Mouse (Mus musculus) heart, postnatal 36 days (tissue): ENCODE measurements around the gene Ttyh1. TPM values are rescaled to one million over a fixed set of nuclear protein-coding genes. Genes with fewer than 3 reads are reported as not detected.

Experiments
- DNase-seq, 2 experiments: peaks; one replicate each; pipeline ENCODE4 v3.0.0; 2021 to 2022
- intact Hi-C: fragments of 180-260 bp; cut with DNase I; formaldehyde crosslinking; loops from one replicate; pipeline ENCODE4 v1.15.1; 2025
- total RNA-seq, 2 experiments: library from RNA; stranded (reverse); gene quantifications; 2 replicates each; pipeline ENCODE4 v1.2.3; 2021

Gene Ttyh1
- total RNA-seq, 2 experiments from 2014 or later = 0.89 to 2.6 TPM

GRCm38 (mm10) chr7:4122076-4122768 is 3.0 kb downstream of the Ttyh1 start:
- intact Hi-C loops = no loop called here
- DNase-seq = no peak

- intact Hi-C loops = no loop called here
- DNase-seq = no peak
These were observed 3.6 kb downstream of the Ttyh1 start for GRCm38 (mm10) chr7:4122783-4123182.

DNA sequence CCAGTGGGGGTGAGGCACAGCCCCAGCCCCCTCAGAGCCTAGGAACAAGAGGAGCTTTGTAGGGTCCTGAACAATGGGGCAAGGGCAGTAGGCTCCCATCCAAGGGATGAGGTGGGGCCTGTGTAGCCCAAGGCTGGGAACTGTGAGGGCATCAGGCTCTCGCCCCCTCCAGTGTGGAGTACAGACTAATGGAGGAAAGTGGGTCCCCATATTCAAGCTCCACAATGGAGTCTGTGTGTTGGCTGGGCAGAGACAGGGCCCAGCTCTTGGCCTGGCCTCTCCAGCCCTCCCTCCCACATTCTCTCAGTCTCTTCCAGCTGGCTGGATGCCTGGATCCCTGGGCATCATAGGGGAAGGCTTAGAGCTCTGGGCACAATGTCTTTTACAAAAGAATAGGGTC is 4.5 kb downstream of the Ttyh1 start:
- intact Hi-C loops = no loop called here
- DNase-seq = peak in 1 of 2 experiments; percentile 45

DNA sequence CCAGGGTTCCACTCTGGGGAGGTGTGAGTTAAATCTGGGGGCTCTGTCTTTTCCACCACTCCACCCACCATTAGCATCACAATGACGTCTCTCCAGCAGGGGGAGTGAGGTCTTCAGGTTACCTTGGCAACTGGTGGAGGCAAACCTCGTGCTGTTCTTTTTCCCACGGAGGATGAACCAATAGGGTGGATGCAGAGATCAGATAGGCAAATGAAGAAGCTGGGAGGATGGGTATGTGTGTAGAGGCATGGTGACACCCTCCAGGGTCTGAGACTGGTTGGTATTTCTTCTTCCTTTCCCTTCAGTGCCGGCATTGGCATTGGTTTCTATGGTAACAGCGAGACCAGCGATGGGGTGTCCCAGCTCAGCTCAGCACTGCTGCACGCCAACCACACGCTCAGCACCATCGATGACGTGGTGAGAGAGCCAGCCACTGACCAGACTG is 5.1 kb downstream of the Ttyh1 start:
- intact Hi-C loops = no loop called here
- DNase-seq = no peak

DNA sequence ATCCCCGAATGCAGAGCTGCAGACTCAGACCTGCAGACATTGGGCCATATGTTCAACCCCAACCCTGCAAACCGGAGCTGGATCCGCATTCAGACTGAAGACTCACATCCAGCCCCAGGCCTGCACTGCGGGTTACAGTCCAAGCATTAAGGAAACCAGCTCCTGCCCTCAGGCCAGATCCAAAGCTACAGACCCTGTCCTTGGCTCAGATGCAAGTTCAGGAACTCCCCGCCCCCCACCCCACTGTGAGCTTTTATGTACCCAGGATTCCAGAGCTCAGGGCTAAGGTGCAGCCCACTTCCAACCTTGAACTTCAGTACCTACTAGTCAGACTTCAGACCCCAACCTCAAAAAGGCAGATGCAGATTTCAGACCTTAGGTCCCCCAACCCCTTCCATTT is 5.6 kb downstream of the Ttyh1 start:
- intact Hi-C loops = no loop called here
- no peak for DNase-seq

DNA sequence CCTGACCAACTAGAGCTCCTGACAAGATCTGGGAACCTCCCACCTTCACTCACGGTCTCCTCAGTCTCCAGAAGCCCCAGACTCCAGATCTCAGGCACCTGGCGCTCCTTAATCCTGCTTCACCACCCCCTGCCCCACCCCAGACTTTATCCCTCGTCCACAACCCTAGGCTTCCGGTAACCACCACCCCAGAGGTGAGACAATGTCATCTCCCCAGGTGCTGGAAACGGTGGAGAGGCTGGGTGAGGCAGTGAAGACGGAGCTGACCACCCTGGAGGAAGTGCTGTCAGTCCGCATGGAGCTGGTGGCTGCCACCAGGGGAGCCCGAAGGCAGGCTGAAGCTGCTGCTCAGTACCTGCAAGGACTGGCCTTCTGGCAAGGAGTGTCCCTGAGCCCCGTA is 6.1 kb downstream of the Ttyh1 start:
- intact Hi-C loops = no loop called here

DNA sequence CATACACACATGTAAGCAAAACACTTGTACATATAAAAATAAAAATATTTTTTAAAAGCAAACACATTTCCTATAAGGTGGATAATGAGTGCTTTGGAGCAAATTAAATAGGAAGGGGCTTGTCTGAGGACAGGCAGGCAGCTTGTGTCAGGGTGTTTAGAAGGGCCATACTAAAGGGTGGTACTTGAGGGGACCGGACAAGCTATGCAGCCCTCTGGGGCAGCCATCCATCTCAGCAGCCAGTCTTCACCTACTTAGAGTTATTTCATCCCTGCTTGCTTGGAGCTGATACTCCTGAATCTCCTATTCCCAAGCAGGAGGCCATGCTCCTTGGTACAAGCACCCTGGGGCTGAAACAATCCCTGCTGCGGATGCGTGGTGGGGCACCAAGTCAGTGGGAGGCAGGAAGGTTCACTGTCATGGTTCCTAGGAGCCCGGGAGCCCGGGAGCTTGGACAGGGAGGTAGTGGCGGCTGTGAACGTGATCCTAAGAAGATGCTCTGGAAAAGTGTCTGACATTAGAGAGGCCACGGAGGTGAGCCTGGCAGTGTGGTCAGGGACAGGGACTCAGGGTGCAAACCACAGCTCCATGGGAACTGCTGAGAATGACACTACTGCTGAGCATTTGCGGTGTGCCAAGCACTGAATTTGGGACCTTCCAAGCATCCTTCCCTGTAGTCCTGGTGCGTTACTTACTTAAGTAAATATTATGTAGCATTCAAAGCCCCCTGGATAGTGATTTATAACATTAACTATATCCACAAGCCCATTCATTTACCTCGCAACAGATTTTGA is 8.0 kb downstream of the Ttyh1 start:
- intact Hi-C loops = loop anchor here (2.0 kb wide), 1 partner anchor 24 kb away; no protein-coding TSS in a partner anchor
- no peak for DNase-seq

More for the DNA sequence above, 6.1 kb downstream of the Ttyh1 start:
- no peak for DNase-seq

DNA sequence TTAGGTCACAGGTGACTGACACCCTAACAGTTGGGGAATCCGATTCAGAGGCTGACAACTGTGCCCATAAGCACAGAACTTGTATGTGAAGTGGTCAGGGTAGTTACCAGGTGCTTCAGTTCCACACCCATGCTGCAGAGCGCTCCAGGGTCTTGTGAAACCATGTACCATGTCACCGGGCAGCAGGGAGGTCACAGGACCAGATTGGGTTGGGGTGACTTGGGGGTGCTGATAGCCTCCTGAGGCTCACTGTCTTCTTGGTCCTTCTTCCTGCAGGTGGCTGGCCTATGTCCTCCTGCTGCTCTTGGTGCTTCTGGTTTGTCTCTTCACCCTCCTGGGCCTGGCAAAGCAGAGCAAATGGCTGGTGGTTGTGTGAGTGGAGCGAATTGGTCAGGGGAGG is 8.7 kb downstream of the Ttyh1 start:
- no peak for DNase-seq
- intact Hi-C loops = loop anchor here (2.0 kb wide), 1 partner anchor 25 kb away; no protein-coding TSS in a partner anchor

DNA sequence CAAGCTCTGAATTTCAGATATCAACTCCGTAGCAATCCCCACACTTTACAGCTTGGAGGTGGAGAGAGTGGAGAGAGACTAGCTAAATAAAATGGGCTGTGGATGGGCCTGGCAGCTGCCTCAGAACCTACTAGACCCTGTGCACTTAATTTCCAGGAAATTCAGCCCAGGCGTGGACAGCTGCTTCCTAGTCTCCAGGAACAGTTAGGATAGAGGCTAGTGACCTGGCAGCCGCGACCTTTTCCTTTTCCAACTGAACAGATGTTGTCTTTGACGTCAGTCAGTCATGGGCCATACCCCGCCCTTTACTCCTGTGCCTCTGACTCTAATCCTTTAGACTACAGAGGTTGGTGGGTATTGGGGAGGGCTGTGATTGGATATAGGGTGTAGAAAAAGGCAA is 9.7 kb downstream of the Ttyh1 start:
- peak; percentile 69 to 71 for DNase-seq
- intact Hi-C loops = no loop called here

DNA sequence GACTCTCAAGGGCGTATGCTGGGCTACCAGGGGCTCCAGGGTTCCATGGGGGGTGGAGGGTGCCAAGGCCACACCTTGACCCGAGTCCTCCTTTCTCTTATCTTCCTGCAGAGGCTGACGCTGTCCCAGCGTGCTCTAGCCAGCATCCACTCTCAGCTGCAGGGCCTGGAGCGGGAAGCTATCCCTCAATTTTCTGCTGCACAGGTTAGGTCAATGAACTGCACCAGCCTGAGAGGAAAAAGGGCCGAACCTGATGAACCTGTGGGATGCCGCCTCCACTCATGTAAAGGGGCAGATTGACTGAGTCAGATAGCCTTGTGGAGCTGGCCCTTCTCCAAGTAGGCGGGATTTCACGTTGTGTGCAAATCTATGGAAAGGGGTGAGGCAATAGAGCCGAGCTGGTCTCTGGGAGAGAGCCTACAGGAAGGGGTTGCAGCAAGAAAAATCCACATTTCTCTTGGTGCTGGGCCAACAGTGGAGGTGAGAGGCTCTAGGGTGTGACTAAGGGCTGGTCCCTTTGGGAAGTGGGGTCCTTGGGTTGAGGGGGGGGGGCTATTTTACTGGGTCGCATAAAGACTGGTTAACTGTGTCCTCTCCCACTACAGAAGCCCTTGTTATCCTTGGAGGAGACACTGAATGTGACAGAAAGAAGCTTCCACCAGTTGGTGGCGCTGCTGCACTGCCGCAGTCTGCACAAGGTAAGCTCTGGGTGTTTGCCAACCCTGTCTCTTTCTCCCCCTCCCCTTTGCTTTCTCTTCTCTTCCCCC is 11.7 kb downstream of the Ttyh1 start:
- DNase-seq = peak; percentile 78 to 87
- intact Hi-C loops = loop anchor here (1.0 to 10.0 kb wide), 4 partner anchors 296 to 524 kb away; partner anchors contain the start of gene Ppp6r1

DNA sequence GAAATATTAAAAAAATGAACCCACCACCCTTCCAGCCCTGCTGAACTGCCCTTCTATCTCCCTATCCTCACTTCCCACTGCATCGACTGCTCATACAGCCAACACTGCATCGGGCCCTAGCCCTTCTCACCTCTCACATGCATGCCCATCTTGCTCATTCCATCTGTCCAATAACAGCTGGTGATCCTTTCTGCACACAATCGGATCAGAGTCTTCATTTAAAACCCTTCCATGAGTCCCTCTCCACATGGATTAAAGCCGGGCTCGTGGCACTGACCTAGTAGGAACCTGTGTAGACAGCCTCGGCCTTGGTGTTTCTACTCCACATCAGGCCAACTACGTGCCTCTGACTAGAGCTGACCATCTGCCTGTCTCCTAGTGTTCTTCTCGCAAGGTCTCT is 12.8 kb downstream of the Ttyh1 start:
- intact Hi-C loops = loop anchor here (1.0 to 10.0 kb wide), 4 partner anchors 295 to 523 kb away; partner anchors contain the start of gene Ppp6r1
- no peak for DNase-seq

GRCm38 (mm10) chr7:4132581-4132980 is 13.4 kb downstream of the Ttyh1 start:
- intact Hi-C loops = loop anchor here (5.0 to 10.0 kb wide), 2 partner anchors 380 to 522 kb away; partner anchors contain the start of gene Ppp6r1
- no peak for DNase-seq

GRCm38 (mm10) chr7:4132998-4133397 is 13.8 kb downstream of the Ttyh1 start:
- intact Hi-C loops = loop anchor here (5.0 to 10.0 kb wide), 2 partner anchors 379 to 522 kb away; partner anchors contain the start of gene Ppp6r1
- DNase-seq = no peak

- intact Hi-C loops = loop anchor here (5.0 to 10.0 kb wide), 2 partner anchors 377 to 520 kb away; partner anchors contain the start of gene Ppp6r1
- no peak for DNase-seq
These were observed 15.7 kb downstream of the Ttyh1 start for GRCm38 (mm10) chr7:4134911-4135310.

GRCm38 (mm10) chr7:4136404-4136770 is 17.2 kb downstream of the Ttyh1 start:
- DNase-seq = no peak
- intact Hi-C loops = loop anchor here (10.0 kb wide), 1 partner anchor 518 kb away; the partner anchor contains the start of gene Ppp6r1

DNA sequence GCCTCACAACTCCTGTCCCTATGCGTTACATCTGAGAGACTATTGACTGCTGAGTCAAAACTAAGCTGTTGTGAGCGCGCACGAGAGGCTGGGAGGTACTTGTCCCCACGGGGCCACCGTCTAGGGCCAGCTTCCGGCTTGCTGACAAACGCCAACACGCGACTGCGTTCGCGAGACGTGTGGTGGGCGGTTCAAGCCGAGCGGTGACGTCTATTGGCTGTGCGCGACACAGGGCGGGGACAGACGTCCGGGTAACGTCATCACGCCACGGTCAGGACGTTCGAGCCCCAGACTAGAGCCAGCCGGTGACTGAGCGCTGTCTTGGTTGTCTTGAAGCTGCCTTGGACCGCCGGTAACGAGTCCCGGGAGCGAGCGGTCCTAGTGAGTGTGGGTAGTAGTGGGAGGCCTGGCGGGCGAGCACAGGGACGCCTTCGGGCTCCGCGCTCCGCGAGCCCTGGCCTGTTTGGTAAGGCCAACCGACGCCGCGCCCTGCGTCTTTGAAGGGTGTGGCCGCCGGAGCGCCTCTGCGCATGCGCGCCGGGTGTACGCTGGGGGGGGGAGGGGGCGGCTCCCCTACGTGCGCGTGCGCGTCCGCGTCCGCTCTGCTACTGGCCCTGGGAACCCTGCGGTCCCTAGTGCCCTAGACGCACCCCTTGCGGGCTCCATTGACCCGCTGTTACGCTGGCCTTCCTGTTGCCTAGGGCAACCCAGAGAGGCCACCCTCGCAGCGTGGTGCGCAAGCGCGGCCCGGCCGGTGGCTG is 17.7 kb downstream of the Ttyh1 start, which contains the start of gene Leng8:
Leng8 (plus strand) TSS at position 269 of the 761 bp plus-strand sequence.
- intact Hi-C loops = loop anchor here (10.0 kb wide), 1 partner anchor 518 kb away; the partner anchor contains the start of gene Ppp6r1
- DNase-seq = peak; percentile 99 to 100

DNA sequence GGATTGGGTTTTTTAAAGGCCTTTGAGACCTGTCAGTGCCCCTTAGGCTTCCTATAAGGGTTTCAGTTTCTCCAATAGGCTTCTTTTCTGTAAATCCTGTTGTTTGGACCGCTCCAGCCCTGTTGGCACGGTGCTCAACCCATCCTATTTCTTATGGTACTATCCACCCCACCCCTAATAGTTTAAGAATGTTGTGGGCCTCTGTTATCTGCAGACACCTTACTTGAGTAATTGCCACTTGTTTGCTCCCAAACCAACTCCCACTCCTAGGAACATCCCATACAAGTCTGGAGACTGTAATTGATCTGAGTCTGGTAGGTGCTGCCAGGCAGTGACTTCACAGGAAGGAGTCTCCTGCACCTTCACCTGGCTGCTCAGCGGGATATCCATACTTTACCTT is 18.5 kb downstream of the Ttyh1 start:
- no peak for DNase-seq
- intact Hi-C loops = loop anchor here (1.0 to 10.0 kb wide), 2 partner anchors 12 to 517 kb away; partner anchors contain the start of gene Ppp6r1

DNA sequence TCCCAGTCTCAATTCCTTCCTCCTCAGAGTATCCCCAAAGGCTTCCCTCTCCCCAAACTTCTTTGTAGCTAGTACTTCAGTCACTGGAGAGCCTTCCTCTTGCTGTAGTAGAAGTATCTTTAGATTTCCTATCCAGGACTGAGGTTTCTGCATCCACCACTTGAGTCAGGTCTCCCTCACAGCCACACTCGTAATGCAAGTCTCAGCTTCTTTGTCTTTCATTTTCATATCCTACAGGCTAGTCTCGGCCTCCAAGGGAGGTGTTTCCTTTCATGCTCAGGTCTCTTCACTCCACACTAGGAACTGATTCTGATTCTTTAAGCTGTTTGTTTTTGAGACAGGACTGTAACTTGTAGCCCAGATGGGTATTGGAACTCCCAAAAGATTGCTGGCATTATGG is 19.0 kb downstream of the Ttyh1 start:
- no peak for DNase-seq
- intact Hi-C loops = loop anchor here (1.0 to 10.0 kb wide), 2 partner anchors 11 to 517 kb away; partner anchors contain the start of gene Ppp6r1

- no peak for DNase-seq
- intact Hi-C loops = loop anchor here (1.0 to 10.0 kb wide), 2 partner anchors 11 to 516 kb away; partner anchors contain the start of gene Ppp6r1
These were observed 19.5 kb downstream of the Ttyh1 start for GRCm38 (mm10) chr7:4138671-4139070.
